Comparison of ENCODE assay signal across 9 mouse cellular contexts in genomic region chr5:35674081-35674555, GRCm38 (mm10). TPM values are rescaled to one million over a fixed set of nuclear protein-coding genes. Genes with fewer than 3 reads are reported as not detected.
A peak's percentile ranks its signal among the peaks of the same experiment; 100 is the strongest.
DNase-seq lines count a peak whose midpoint lies in the region; ATAC-seq and TF ChIP-seq lines count a peak whose summit lies in the region.
"Had no signal": no experiment of that assay in that cellular context is flagged by ENCODE, and none has a peak within 500 bp of the region (broad histone marks: within the 10 kb centered on the region; RNA-seq: fewer than 3 reads in every experiment).

No protein-coding gene starts in this region.

- peaks cover 19% of the 10 kb centered on the region for H3K27me3 ChIP-seq in heart, embryonic 16.5 days (ENCODE audit: control insufficient read depth, insufficient read depth, low read length)
- peaks cover 25% of the 10 kb centered on the region for H3K27me3 ChIP-seq in limb, embryonic 12.5 days
- H3K27me3 ChIP-seq in thymus, adult 2 months (ENCODE audit: control insufficient read depth, insufficient read depth, low read length): peaks cover 2% of the 10 kb centered on the region; the same call in 1 of the 2 replicates

- no peak overlapping the region for H3K9ac ChIP-seq in heart, embryonic 16.5 days (ENCODE audit: low read length)
- H3K9ac ChIP-seq in limb, embryonic 12.5 days (replicated peaks): no peak overlapping the region

- no peak for TF ChIP-seq CTCF in bone marrow macrophage, adult 2 months (IDR thresholded peaks at IDR 0.05; ENCODE audit: low read depth, low read length)
- no peak for TF ChIP-seq CTCF in thymus, adult 2 months (IDR thresholded peaks at IDR 0.05; ENCODE audit: borderline replicate concordance, control insufficient read depth, extremely low read depth, insufficient read depth, low read length, poor library complexity)

- no peaks in the 10 kb centered on the region for H3K36me3 ChIP-seq in heart, embryonic 16.5 days (ENCODE audit: control insufficient read depth, insufficient read depth)
- no peaks in the 10 kb centered on the region for H3K36me3 ChIP-seq in limb, embryonic 12.5 days
- no peaks in the 10 kb centered on the region for H3K36me3 ChIP-seq in thymus, adult 2 months (ENCODE audit: control insufficient read depth, insufficient read depth, low read length)

- H3K9me3 ChIP-seq in heart, embryonic 16.5 days (replicated peaks; ENCODE audit: control insufficient read depth, low read length): no peaks in the 10 kb centered on the region
- no peaks in the 10 kb centered on the region for H3K9me3 ChIP-seq in limb, embryonic 12.5 days

- peak; percentile 71 for ATAC-seq in heart, embryonic 16.5 days (replicated peaks; ENCODE audit: extremely low read depth, insufficient read depth, low FRiP score)
- ATAC-seq in limb, embryonic 12.5 days (ENCODE audit: insufficient number of reproducible peaks, insufficient read depth, low FRiP score, low TSS enrichment, low read depth): peak; percentile 22
- no peak for ATAC-seq in frontal cortex, adult (ENCODE audit: low TSS enrichment)

- WGBS in heart, embryonic 16.5 days: 10% methylated on average over 4 of the region's 4 CpGs
- WGBS in limb, embryonic 12.5 days: 45% methylated on average over 4 of the region's 4 CpGs
- 73% methylated on average over 4 of the region's 4 CpGs for WGBS in thymus, adult 2 months

- peak; percentile 80 to 93 for DNase-seq in adrenal gland, adult (ENCODE audit: inconsistent age in 2 of 2, low spot score in 1 of 2)
- no peak for DNase-seq in adrenal gland, postnatal 4 days (ENCODE audit: low spot score in 2 of 2)
- no peak for DNase-seq in cerebellum, adult 9-11 months
- no peak for DNase-seq in thymus, adult 2 months

- H3K27ac ChIP-seq in bone marrow macrophage, adult 2 months (ENCODE audit: insufficient read depth, low read depth, low read length): peak overlapping the region; percentile 87; the same call in 1 of the 2 replicates
- peak overlapping the region; percentile 74 for H3K27ac ChIP-seq in heart, embryonic 16.5 days (ENCODE audit: low read length)
- peak overlapping the region; percentile 72 for H3K27ac ChIP-seq in limb, embryonic 12.5 days
- H3K27ac ChIP-seq in thymus, adult 2 months (ENCODE audit: control insufficient read depth, insufficient read depth, low read length): no peak overlapping the region

- H3K4me2 ChIP-seq in heart, embryonic 16.5 days (ENCODE audit: low read depth, low read length): no peak overlapping the region
- H3K4me2 ChIP-seq in limb, embryonic 12.5 days: no peak overlapping the region

- H3K4me1 ChIP-seq in bone marrow macrophage, adult 2 months (ENCODE audit: control insufficient read depth, insufficient read depth, low read length): peaks cover 47% of the 10 kb centered on the region
- H3K4me1 ChIP-seq in heart, embryonic 16.5 days (ENCODE audit: control insufficient read depth, insufficient read depth, low read length): peaks cover 52% of the 10 kb centered on the region
- peaks cover 66% of the 10 kb centered on the region for H3K4me1 ChIP-seq in limb, embryonic 12.5 days (replicated peaks)
- H3K4me1 ChIP-seq in thymus, adult 2 months (replicated peaks; ENCODE audit: control insufficient read depth, insufficient read depth, low read length): peaks cover 8% of the 10 kb centered on the region; the same call in 1 of the 2 replicates

- H3K4me3 ChIP-seq in bone marrow macrophage, adult 2 months (ENCODE audit: insufficient read depth, low read length): no peak overlapping the region
- no peak overlapping the region for H3K4me3 ChIP-seq in heart, embryonic 16.5 days (ENCODE audit: low read length)
- no peak overlapping the region for H3K4me3 ChIP-seq in limb, embryonic 12.5 days (replicated peaks)
- H3K4me3 ChIP-seq in thymus, adult 2 months (ENCODE audit: control insufficient read depth, insufficient read depth, low read length): no peak overlapping the region

- no peak for TF ChIP-seq POLR2A in bone marrow macrophage, adult 2 months (IDR thresholded peaks at IDR 0.05; ENCODE audit: borderline replicate concordance, low read depth, low read length)
- TF ChIP-seq POLR2A in thymus, adult 2 months (IDR thresholded peaks at IDR 0.05; ENCODE audit: control insufficient read depth, extremely low read depth, insufficient read depth, low read length, poor library complexity): no peak

RNA-seq across cellular contexts. Expression of gene Htra3, which starts 5.5 kb away (rescaled TPM):
- total RNA-seq in adrenal gland, postnatal 4 days (2021): 10 to 100 TPM; 39.0 to 45.2 TPM
- polyA plus RNA-seq in bone marrow macrophage, adult 2 months (2012; ENCODE audit: insufficient read depth, insufficient read length, missing spikeins): 0.98 and 1.1 TPM in 2 replicates
- polyA plus RNA-seq in heart, embryonic 16.5 days (2015; fragmentation: Nextera tagmentation; extraction: Ambion mirVana): 16.3 and 17.2 TPM in 2 replicates
- 3.4 and 4.5 TPM in 2 replicates for polyA plus RNA-seq in limb, embryonic 12.5 days (2016; fragmentation: Nextera tagmentation; extraction: Ambion mirVana)
- 24.1 and 37.3 TPM in 2 replicates for polyA plus RNA-seq in thymus, adult 2 months (2012; rRNA removed)
- total RNA-seq: common myeloid progenitor, adult 5-6 weeks had no signal

Comparison
In these comparisons a context has a peak if more than half of its experiments do, and no peak if none do; other contexts are left out.
1. DNase-seq: peak in adrenal gland, adult (2 of 2); none in adrenal gland, postnatal 4 days (0 of 2), cerebellum, adult 9-11 months (single experiment) and thymus, adult 2 months (single experiment).